Mouse (Mus musculus) liver, embryonic 14.5 days (tissue): ENCODE measurements around the gene Fabp6. TPM values are rescaled to one million over a fixed set of nuclear protein-coding genes. Genes with fewer than 3 reads are reported as not detected.

Experiments
- ATAC-seq: fragments of 200-750 bp; cut with Nextera tagmentation; 2 replicates; pipeline ENCODE4 v1.8.0; 2017; ENCODE audit warnings: moderate number of reproducible peaks, mild to moderate bottlenecking, moderate library complexity; ENCODE audit not compliant: insufficient read depth
- DNase-seq, 3 experiments: peaks; one replicate each; pipeline ENCODE4 v3.0.0-alpha.2; 2012 to 2013; ENCODE audit warnings: low read depth in 3 of 3, low spot score in 3 of 3
- H3K27ac ChIP-seq: fragments of 300-500 bp; sonication (generic); 2 replicates; pipeline ENCODE4 v1.5.1; 2014; ENCODE audit warnings: moderate library complexity, mild to moderate bottlenecking, control low read depth, inconsistent platforms
- H3K27me3 ChIP-seq: fragments of 300-500 bp; sonication (generic); 2 replicates; pipeline ENCODE4 v1.6.1; 2014; ENCODE audit warnings: mild to moderate bottlenecking, low read length, moderate library complexity; ENCODE audit not compliant: control insufficient read depth, insufficient read depth
- H3K36me3 ChIP-seq: fragments of 300-500 bp; sonication (generic); replicated peaks from 2 replicates; pipeline ENCODE4 v1.6.1; 2014; ENCODE audit warnings: low read depth; ENCODE audit not compliant: control insufficient read depth, insufficient read depth
- H3K4me1 ChIP-seq, 2 experiments: fragments of 200-500 bp in 1 of 2; fragments of 300-500 bp in 1 of 2; sonication (generic) in 1 of 2; replicated peaks; 2 replicates each; pipeline ENCODE4 v1.6.1; 2012 to 2014; ENCODE audit warnings: antibody characterized with exemption in 1 of 2, inconsistent platforms in 1 of 2, low read length in 1 of 2; ENCODE audit not compliant: control insufficient read depth in 2 of 2, insufficient read depth in 2 of 2
- H3K4me2 ChIP-seq: fragments of 300-500 bp; sonication (generic); 2 replicates; pipeline ENCODE4 v1.6.1; 2014; ENCODE audit warnings: low read depth, mild to moderate bottlenecking, control low read depth, moderate library complexity
- H3K4me3 ChIP-seq, 2 experiments: fragments of 200-500 bp in 1 of 2; fragments of 300-500 bp in 1 of 2; sonication (generic) in 1 of 2; 2 replicates each; pipeline ENCODE4 v1.5.1; 2012 to 2014; ENCODE audit warnings: low read depth in 2 of 2, low read length in 2 of 2, mild to moderate bottlenecking in 2 of 2, control low read depth in 1 of 2, inconsistent platforms in 1 of 2, moderate library complexity in 1 of 2; ENCODE audit not compliant: insufficient read depth in 1 of 2
- H3K9ac ChIP-seq: fragments of 300-500 bp; sonication (generic); replicated peaks from 2 replicates; pipeline ENCODE4 v1.6.1; 2014; ENCODE audit warnings: mild to moderate bottlenecking, control low read depth, moderate library complexity
- H3K9me3 ChIP-seq: fragments of 300-500 bp; sonication (generic); 2 replicates; pipeline ENCODE4 v1.6.1; 2016; ENCODE audit warnings: low read length, mixed read lengths; ENCODE audit not compliant: control insufficient read depth
- CTCF ChIP-seq: IDR thresholded peaks from 2 replicates; pipeline ENCODE4 v1.5.1; 2016; ENCODE audit warnings: antibody characterized with exemption, low read depth, control low read depth
- EP300 ChIP-seq: IDR thresholded peaks from 2 replicates; pipeline ENCODE4 v1.6.1; 2016; ENCODE audit warnings: antibody characterized with exemption, low read depth
- WGBS: fragments of 180-500 bp; shearing (Covaris S2); extraction: QIAGEN DNeasy Blood & Tissue Kit; methylation state at CpG from one replicate; pipeline ENCODE4 v1.1.7; 2014; ENCODE audit not compliant: insufficient replicate concordance; 5-methylcytosine and 5-hydroxymethylcytosine counted together
- polyA plus RNA-seq, 2 experiments: library from polyadenylated mRNA; depleted of rRNA in 1 of 2; stranded (reverse) in 1 of 2; unstranded in 1 of 2; fragments of >200 nt; fragmentation: Nextera tagmentation in 1 of 2; extraction: Ambion mirVana in 1 of 2; gene quantifications; 2 replicates each; pipeline versions ENCODE4 v1.2.1 to v1.2.3; 2012 to 2014

Fabp6 gene
- polyA plus RNA-seq, 2 experiments, result not detected

- Histone ChIP-seq H3K9ac (no peak overlapping the region), H3K27ac (no peak overlapping the region), H3K4me1 (peaks cover 0 to 10% of the 10 kb centered on the region in 2 experiments; a peak in 2 of 4 replicates), H3K4me2 (no peak overlapping the region), H3K27me3 (no peaks in the 10 kb centered on the region), H3K9me3 (no peaks in the 10 kb centered on the region), H3K4me3 (no peak overlapping the region), H3K36me3 (no peaks in the 10 kb centered on the region)
- ATAC-seq (no peak), DNase-seq (no peak)
- TF ChIP-seq CTCF (peak; percentile 73), EP300 (no peak)
- WGBS, result 17% methylated on average over 5 of the region's 5 CpGs
These were observed 33.1 kb downstream of the Fabp6 start for GRCm38 (mm10) chr11:43568263-43568662.

- Histone ChIP-seq H3K9ac (no peak overlapping the region), H3K27ac (no peak overlapping the region), H3K4me3 (no peak overlapping the region), H3K4me1 (peaks cover 0 to 14% of the 10 kb centered on the region in 2 experiments; a peak in 2 of 4 replicates), H3K36me3 (no peaks in the 10 kb centered on the region), H3K4me2 (no peak overlapping the region), H3K9me3 (no peaks in the 10 kb centered on the region), H3K27me3 (no peaks in the 10 kb centered on the region)
- no peak for DNase-seq
- WGBS, result 66% methylated on average over 5 of the region's 5 CpGs
- ATAC-seq, result no peak
- no peak for TF ChIP-seq EP300
- no peak for TF ChIP-seq CTCF
These were observed 34.6 kb downstream of the Fabp6 start for GRCm38 (mm10) chr11:43566696-43567095.

GRCm38 (mm10) chr11:43565852-43566251 is 35.5 kb downstream of the Fabp6 start:
- DNase-seq, result no peak
- H3K4me1 ChIP-seq, result peaks cover 0 to 14% of the 10 kb centered on the region in 2 experiments; a peak in 2 of 4 replicates
- no peak overlapping the region for H3K4me2 ChIP-seq
- no peak for TF ChIP-seq EP300
- no peak for TF ChIP-seq CTCF
- H3K27me3 ChIP-seq, result no peaks in the 10 kb centered on the region
- no peaks in the 10 kb centered on the region for H3K9me3 ChIP-seq
- WGBS, result 50% methylated on average over 8 of the region's 8 CpGs
- no peak for ATAC-seq
- H3K27ac ChIP-seq, result no peak overlapping the region
- no peak overlapping the region for H3K9ac ChIP-seq
- no peaks in the 10 kb centered on the region for H3K36me3 ChIP-seq
- no peak overlapping the region for H3K4me3 ChIP-seq

- no peak overlapping the region for H3K4me3 ChIP-seq
- DNase-seq (no peak), ATAC-seq (no peak)
- no peaks in the 10 kb centered on the region for H3K27me3 ChIP-seq
- no peak overlapping the region for H3K4me2 ChIP-seq
- no peaks in the 10 kb centered on the region for H3K36me3 ChIP-seq
- H3K9ac ChIP-seq, result no peak overlapping the region
- 44% methylated on average over 2 of the region's 2 CpGs for WGBS
- peaks cover 0 to 11% of the 10 kb centered on the region in 2 experiments; a peak in 2 of 4 replicates for H3K4me1 ChIP-seq
- H3K9me3 ChIP-seq, result no peaks in the 10 kb centered on the region
- no peak overlapping the region for H3K27ac ChIP-seq
- TF ChIP-seq CTCF (no peak), EP300 (no peak)
These were observed 35.9 kb downstream of the Fabp6 start for GRCm38 (mm10) chr11:43565414-43565813.

GRCm38 (mm10) chr11:43563654-43564244 is 37.6 kb downstream of the Fabp6 start:
- DNase-seq, result no peak
- no peak overlapping the region for H3K27ac ChIP-seq
- peaks cover 0 to 5% of the 10 kb centered on the region in 2 experiments; a peak in 2 of 4 replicates for H3K4me1 ChIP-seq
- no peaks in the 10 kb centered on the region for H3K27me3 ChIP-seq
- H3K36me3 ChIP-seq, result no peaks in the 10 kb centered on the region
- 61% methylated on average over 10 of the region's 10 CpGs for WGBS
- no peak for TF ChIP-seq CTCF
- no peak for ATAC-seq
- no peak overlapping the region for H3K4me3 ChIP-seq
- H3K4me2 ChIP-seq, result no peak overlapping the region
- no peak overlapping the region for H3K9ac ChIP-seq
- no peaks in the 10 kb centered on the region for H3K9me3 ChIP-seq
